Mouse (Mus musculus): ENCODE data around the gene Tent4a. TPM values are rescaled to one million over a fixed set of nuclear protein-coding genes. Genes with fewer than 3 reads are reported as not detected.

Gene Tent4a
- total and polyA plus RNA-seq, 2 experiments from 2014 or later, result 4.5 to 29.3 TPM

DNA sequence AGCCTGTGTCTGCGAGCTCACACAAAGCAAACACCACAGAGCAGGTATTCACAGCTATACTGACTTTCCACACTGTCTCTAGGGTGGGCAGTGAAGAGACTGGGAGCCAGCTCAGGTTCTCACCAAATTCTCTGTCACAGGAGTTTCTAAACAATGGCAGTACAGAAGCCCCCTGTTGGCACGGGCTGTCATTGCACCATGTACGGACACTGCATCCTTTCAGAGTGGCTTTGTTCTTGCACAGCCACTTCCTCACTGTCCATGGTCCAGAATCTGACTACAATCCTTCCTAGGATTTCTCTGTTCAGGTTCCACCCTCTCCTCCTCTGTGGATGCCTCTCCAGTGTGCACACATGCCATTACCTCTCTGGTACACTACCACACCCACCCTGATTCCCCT lies 10.6 kb upstream of the Tent4a start:
- ATAC-seq, result 0 out of 2 replicates have a peak, but pooled peaks have one; percentile 18
- no peak overlapping the region for H3K4me3 ChIP-seq (ENCODE audit: low read depth, low read length)
- H3K4me1 ChIP-seq (ENCODE audit: insufficient read depth), result no peaks in the 10 kb centered on the region
- no peak overlapping the region for H3K4me2 ChIP-seq (ENCODE audit: low read depth)
- no peak overlapping the region for H3K9ac ChIP-seq
- WGBS, result 23% methylated on average over 3 of the region's 3 CpGs
- TF ChIP-seq CTCF (IDR thresholded peaks at IDR 0.05; ENCODE audit: low read depth), result peak; percentile 61
- DNase-seq, result no peak
- no peaks in the 10 kb centered on the region for H3K36me3 ChIP-seq (ENCODE audit: insufficient read depth)
- H3K27me3 ChIP-seq (ENCODE audit: insufficient read depth, low read length), result no peaks in the 10 kb centered on the region; the same call in 1 of the 2 replicates
- no peak overlapping the region for H3K27ac ChIP-seq (ENCODE audit: low read depth, low read length)
- H3K9me3 ChIP-seq (ENCODE audit: low read length), result no peaks in the 10 kb centered on the region

DNA sequence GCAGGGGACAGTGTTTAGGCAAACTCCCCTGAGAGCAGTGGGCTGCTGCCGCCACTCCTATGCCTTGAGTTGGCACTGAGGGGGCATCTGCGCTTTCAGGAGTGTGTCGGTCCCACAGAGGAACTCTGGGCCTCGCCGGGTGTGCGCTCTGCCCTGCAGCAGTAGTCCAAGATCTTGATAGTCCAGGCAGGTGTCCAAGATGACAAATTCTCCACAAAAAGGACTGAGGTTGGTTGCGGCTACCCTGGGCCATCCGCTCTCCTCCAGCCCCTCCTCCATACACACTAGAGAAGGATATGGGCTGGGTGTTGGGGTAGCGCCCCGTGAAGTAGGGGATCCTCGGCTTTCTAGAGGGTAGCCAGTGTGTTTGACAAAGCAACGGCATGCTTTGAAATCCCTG lies 9.2 kb upstream of the Tent4a start:
- 47% methylated on average over 12 of the region's 12 CpGs for WGBS
- H3K27ac ChIP-seq (ENCODE audit: low read depth, low read length), result no peak overlapping the region

DNA sequence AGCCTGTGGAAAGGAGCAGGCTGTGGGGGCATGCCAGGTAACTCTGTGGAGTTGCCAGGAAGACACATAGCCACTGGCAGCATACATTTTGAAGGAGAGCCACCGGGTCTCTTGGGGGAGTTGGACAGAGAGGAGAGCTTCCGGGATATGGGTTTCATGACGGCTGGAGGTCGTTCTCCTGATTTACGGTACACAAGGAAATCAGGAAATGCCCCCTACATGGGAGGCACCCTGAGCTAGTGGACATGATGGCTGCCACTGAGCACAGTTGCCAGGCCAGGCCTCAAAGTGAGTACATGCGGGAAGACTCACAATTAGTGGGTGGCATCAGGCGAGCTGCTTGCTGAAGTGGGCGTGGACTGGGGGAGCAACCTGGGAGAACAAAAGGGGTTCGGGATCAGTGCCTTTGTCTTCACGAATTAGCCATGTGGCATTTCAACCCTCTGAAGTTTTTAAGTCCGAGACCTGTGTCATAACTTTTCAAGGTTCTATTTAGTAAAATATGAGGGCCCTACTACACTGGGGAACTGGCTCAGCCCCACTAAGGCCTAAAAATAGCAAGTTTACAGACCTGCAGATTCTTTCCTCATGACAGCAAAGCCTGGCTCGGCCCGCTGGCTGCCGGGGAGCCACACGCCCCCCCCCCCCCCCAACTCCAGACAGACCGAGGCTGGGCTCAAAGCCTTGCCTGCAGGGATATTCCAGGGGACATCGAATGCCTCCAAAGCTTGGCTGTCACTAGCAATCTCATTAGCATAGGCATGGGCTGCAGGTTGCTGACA lies 8.3 kb upstream of the Tent4a start:
- Histone ChIP-seq H3K9ac (no peak overlapping the region), H3K27me3 (ENCODE audit: insufficient read depth, low read length) (no peaks in the 10 kb centered on the region; the same call in 1 of the 2 replicates), H3K9me3 (ENCODE audit: low read length) (no peaks in the 10 kb centered on the region), H3K27ac (ENCODE audit: low read depth, low read length) (no peak overlapping the region), H3K4me1 (ENCODE audit: insufficient read depth) (no peaks in the 10 kb centered on the region), H3K36me3 (ENCODE audit: insufficient read depth) (no peaks in the 10 kb centered on the region), H3K4me3 (ENCODE audit: low read depth, low read length) (no peak overlapping the region), H3K4me2 (ENCODE audit: low read depth) (no peak overlapping the region)
- no peak for ATAC-seq
- TF ChIP-seq CTCF (IDR thresholded peaks at IDR 0.05; ENCODE audit: low read depth), result no peak
- no peak for DNase-seq
- 37% methylated on average over 17 of the region's 17 CpGs for WGBS

More for the DNA sequence above, 9.2 kb upstream of the Tent4a start:
- Histone ChIP-seq H3K4me1 (ENCODE audit: insufficient read depth) (no peaks in the 10 kb centered on the region), H3K36me3 (ENCODE audit: insufficient read depth) (no peaks in the 10 kb centered on the region), H3K4me3 (ENCODE audit: low read depth, low read length) (no peak overlapping the region), H3K4me2 (ENCODE audit: low read depth) (no peak overlapping the region), H3K9ac (no peak overlapping the region), H3K27me3 (ENCODE audit: insufficient read depth, low read length) (no peaks in the 10 kb centered on the region; the same call in 1 of the 2 replicates), H3K9me3 (ENCODE audit: low read length) (no peaks in the 10 kb centered on the region)
- ATAC-seq (0 out of 2 replicates have a peak, but pooled peaks have one; percentile 22), DNase-seq (no peak)
- TF ChIP-seq CTCF (IDR thresholded peaks at IDR 0.05; ENCODE audit: low read depth), result no peak

DNA sequence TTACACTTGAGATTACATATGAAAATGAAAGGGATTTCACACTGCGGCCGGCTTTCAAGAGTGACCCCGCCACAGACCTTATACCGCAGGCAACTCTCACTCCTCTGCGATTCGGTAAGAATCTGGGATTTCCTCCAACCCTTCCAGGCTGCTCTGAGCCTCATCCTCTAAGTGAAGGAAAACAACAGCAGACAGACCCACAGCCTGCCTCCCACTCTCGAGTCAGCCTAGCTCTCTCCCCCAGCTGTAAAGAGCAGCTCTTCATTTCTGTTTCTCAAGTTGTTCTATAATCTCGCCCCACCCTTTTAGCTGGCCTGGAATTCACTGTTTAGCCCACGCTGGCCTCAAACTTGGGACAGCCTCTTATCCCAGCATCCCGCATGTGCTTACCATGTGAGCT lies 7.4 kb upstream of the Tent4a start:
- WGBS, result 66% methylated on average over 10 of the region's 10 CpGs
- H3K27me3 ChIP-seq (ENCODE audit: insufficient read depth, low read length), result no peaks in the 10 kb centered on the region; the same call in 1 of the 2 replicates
- DNase-seq, result no peak

DNA sequence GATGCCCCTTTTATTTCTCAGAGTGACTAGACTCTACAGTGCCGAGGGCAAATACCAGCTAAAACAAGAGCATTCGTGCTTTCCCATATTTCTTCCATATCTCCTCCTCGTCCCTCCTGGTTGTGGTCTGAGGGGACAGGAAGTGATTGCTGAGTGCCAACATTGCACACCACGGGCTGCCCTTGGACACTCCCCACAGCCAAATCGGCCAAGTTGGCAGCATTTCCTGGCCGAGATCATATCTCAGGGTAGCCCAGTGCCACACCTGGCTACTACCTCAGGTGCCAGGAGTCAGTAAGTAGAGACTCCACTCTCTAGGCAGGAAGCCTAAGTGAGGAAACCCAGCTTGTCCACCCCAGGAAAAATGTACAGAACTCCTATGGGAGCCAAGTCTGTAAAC lies 6.8 kb upstream of the Tent4a start:
- H3K27ac ChIP-seq (ENCODE audit: low read depth, low read length), result no peak overlapping the region
- no peak overlapping the region for H3K4me2 ChIP-seq (ENCODE audit: low read depth)
- no peak overlapping the region for H3K4me3 ChIP-seq (ENCODE audit: low read depth, low read length)
- H3K9me3 ChIP-seq (ENCODE audit: low read length), result no peaks in the 10 kb centered on the region
- no peak overlapping the region for H3K9ac ChIP-seq
- DNase-seq (no peak), ATAC-seq (no peak)
- 77% methylated on average over 6 of the region's 6 CpGs for WGBS
- no peaks in the 10 kb centered on the region for H3K4me1 ChIP-seq (ENCODE audit: insufficient read depth)
- no peaks in the 10 kb centered on the region; the same call in 1 of the 2 replicates for H3K27me3 ChIP-seq (ENCODE audit: insufficient read depth, low read length)
- no peak for TF ChIP-seq CTCF (IDR thresholded peaks at IDR 0.05; ENCODE audit: low read depth)
- no peaks in the 10 kb centered on the region for H3K36me3 ChIP-seq (ENCODE audit: insufficient read depth)

More for the DNA sequence above, 7.4 kb upstream of the Tent4a start:
- ATAC-seq, result peak; percentile 24; the same call in 1 of the 2 replicates
- no peaks in the 10 kb centered on the region for H3K36me3 ChIP-seq (ENCODE audit: insufficient read depth)
- H3K4me2 ChIP-seq (ENCODE audit: low read depth), result no peak overlapping the region
- no peak overlapping the region for H3K9ac ChIP-seq
- no peak overlapping the region for H3K4me3 ChIP-seq (ENCODE audit: low read depth, low read length)
- TF ChIP-seq CTCF (IDR thresholded peaks at IDR 0.05; ENCODE audit: low read depth), result no peak
- no peaks in the 10 kb centered on the region for H3K4me1 ChIP-seq (ENCODE audit: insufficient read depth)
- no peaks in the 10 kb centered on the region for H3K9me3 ChIP-seq (ENCODE audit: low read length)
- no peak overlapping the region for H3K27ac ChIP-seq (ENCODE audit: low read depth, low read length)

DNA sequence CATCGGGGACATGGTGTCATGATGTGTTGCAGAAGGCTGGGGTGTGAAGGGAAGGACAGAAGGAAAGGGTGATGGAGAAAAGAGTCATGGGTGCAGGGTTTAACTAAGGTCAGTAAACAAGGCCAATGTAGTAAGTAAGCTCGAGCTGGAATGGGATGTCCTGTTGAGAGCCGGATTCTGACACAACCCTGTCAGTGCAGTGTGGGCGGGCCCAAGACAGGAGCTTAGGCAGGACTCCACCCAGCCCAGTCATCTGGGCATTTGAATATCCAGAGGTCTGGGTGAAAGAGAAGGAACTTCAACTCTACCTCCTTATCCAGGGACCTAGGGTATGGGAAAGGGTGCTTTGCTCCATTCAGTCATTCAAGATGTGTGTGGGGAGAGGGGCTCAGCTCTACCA lies 3.9 kb upstream of the Tent4a start:
- H3K9me3 ChIP-seq (ENCODE audit: low read length), result no peaks in the 10 kb centered on the region
- ATAC-seq (no peak), DNase-seq (no peak)
- H3K4me3 ChIP-seq (ENCODE audit: low read depth, low read length), result no peak overlapping the region
- TF ChIP-seq CTCF (IDR thresholded peaks at IDR 0.05; ENCODE audit: low read depth), result no peak
- no peak overlapping the region for H3K27ac ChIP-seq (ENCODE audit: low read depth, low read length)
- H3K4me2 ChIP-seq (ENCODE audit: low read depth), result no peak overlapping the region
- no peak overlapping the region for H3K9ac ChIP-seq
- WGBS, result 28% methylated on average over 4 of the region's 4 CpGs
- no peaks in the 10 kb centered on the region for H3K36me3 ChIP-seq (ENCODE audit: insufficient read depth)
- H3K27me3 ChIP-seq (ENCODE audit: insufficient read depth, low read length), result no peaks in the 10 kb centered on the region
- no peaks in the 10 kb centered on the region for H3K4me1 ChIP-seq (ENCODE audit: insufficient read depth)

DNA sequence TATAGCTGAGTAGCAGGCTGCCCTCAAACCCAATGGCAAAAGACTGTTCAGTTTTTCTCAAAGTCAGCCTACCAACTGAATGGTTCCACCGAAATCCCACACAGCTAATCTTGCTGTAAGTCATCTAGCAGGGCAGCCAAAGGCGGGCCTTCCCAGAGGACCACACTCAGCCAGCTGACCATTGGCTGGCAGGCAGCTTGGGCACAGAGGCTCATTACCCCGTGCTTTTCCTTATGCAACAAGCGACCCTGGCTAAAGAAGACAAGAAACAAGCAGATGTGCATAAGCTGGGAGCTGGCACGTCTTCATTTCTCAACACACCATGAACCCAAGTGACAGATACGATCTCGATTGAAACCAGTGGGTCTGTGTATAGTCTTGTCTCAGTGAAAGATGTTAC lies 2.9 kb upstream of the Tent4a start:
- no peak for ATAC-seq
- H3K27me3 ChIP-seq (ENCODE audit: insufficient read depth, low read length), result no peaks in the 10 kb centered on the region
- WGBS, result 73% methylated on average over 7 of the region's 7 CpGs
- H3K4me1 ChIP-seq (ENCODE audit: insufficient read depth), result peaks cover 5% of the 10 kb centered on the region; the same call in 1 of the 2 replicates
- no peak for DNase-seq
- no peaks in the 10 kb centered on the region for H3K36me3 ChIP-seq (ENCODE audit: insufficient read depth)
- H3K4me3 ChIP-seq (ENCODE audit: low read depth, low read length), result no peak overlapping the region
- H3K9ac ChIP-seq, result no peak overlapping the region
- no peak overlapping the region for H3K27ac ChIP-seq (ENCODE audit: low read depth, low read length)
- no peak overlapping the region for H3K4me2 ChIP-seq (ENCODE audit: low read depth)
- H3K9me3 ChIP-seq (ENCODE audit: low read length), result no peaks in the 10 kb centered on the region
- no peak for TF ChIP-seq CTCF (IDR thresholded peaks at IDR 0.05; ENCODE audit: low read depth)
